13 mouse cellular contexts compared by ENCODE assay signal in the genomic region with DNA sequence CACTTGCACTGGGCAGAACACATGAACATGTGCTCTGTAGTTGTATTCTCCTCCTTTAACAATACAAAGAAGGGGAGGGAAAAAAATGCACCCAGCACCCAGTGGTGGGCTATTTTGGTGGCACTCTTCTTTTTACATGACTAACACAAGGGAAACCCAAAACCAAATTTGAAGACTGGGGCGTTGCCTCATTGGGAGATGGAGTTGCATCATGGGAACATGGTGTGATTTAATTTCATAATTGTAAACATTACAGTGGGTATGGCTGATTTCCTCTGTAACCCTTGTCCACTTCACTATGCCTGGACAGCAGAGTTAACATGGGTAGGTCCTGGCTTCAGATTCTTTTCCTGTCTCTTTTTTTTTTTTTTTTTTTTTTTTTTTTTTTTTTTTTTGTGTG.
"Had no signal": no experiment of that assay in that cellular context is flagged by ENCODE, and none has a peak within 500 bp of the region (broad histone marks: within the 10 kb centered on the region; RNA-seq: fewer than 3 reads in every experiment).

No protein-coding gene starts in this region.

- H3K4me2 ChIP-seq: liver, embryonic 13.5 days; midbrain, embryonic 12.5 days; stomach, embryonic 15.5 days had no signal

- DNase-seq: kidney, adult 9 months; kidney, postnatal 36 days; layer of hippocampus, adult 9-11 months; layer of hippocampus, postnatal 36 days; liver, embryonic 13.5 days; lung, embryonic 14.5 days; right cerebral cortex, postnatal 14 days; thymus, adult 2 months; thymus, postnatal 36 days had no signal

- H3K36me3 ChIP-seq: limb, embryonic 13.5 days; liver, embryonic 13.5 days; midbrain, embryonic 12.5 days; stomach, embryonic 15.5 days had no signal

- H3K9ac ChIP-seq: limb, embryonic 13.5 days; liver, embryonic 13.5 days; lung, embryonic 14.5 days; midbrain, embryonic 12.5 days; stomach, embryonic 15.5 days had no signal

- H3K9me3 ChIP-seq: limb, embryonic 13.5 days; liver, embryonic 13.5 days; midbrain, embryonic 12.5 days; stomach, embryonic 15.5 days had no signal

- H3K27ac ChIP-seq: kidney, postnatal 0 days; limb, embryonic 13.5 days; liver, embryonic 13.5 days; midbrain, embryonic 12.5 days; stomach, embryonic 15.5 days had no signal

- H3K4me3 ChIP-seq: limb, embryonic 13.5 days; liver, embryonic 13.5 days; midbrain, embryonic 12.5 days; stomach, embryonic 15.5 days had no signal
